Mouse (Mus musculus): ENCODE measurements at regions not wholly inside any gene's neighbourhood (a gene's known extent, or its start where the extent isn't known, plus 50 kb on each side); places are given as distances from the start of the nearest gene placed in this dataset.

DNA sequence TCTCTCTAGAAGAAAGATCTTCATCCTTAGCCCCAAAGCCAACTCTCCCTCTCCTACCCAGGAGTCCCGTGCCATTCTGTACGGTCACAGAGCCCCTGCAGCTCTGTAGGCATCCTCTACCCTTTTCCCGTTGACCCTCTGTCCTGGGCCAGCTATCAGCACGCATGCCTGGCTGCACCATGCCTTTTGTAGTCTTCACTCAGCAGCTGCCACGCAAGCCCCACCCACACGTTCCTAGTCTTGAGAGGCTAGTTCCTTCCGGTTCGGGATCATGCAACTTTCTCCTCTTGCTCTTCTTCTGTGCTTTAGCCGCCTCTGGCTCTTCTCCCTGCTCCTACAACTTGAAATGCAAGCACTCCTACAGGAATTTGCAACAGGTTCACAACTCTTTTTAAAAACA, 152.1 kb upstream of the Pgrmc2 start:
- no peak for DNase-seq (ENCODE audit: low read depth, low spot score)

DNA sequence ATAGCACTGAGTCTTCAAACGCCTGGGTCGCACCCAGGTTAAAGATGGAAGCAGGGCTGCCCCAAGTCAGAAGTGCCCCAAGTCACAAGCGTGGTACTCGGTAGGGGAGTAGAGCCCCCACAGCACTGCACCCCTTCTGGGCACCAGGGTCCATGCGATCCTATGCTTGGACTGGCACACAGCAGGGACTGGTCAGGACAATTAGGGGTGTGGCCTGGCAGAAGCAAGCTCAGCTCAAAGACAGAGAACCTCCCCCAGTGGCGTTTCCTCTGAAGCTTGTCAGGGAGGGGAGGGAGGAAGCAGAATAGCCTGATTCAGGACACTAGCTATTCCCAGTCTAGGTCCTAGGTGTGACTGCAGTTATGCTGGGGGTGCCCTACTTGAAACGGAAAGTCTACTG, 151.3 kb upstream of the Pgrmc2 start:
- no peak for DNase-seq (ENCODE audit: low read depth, low spot score)

DNA sequence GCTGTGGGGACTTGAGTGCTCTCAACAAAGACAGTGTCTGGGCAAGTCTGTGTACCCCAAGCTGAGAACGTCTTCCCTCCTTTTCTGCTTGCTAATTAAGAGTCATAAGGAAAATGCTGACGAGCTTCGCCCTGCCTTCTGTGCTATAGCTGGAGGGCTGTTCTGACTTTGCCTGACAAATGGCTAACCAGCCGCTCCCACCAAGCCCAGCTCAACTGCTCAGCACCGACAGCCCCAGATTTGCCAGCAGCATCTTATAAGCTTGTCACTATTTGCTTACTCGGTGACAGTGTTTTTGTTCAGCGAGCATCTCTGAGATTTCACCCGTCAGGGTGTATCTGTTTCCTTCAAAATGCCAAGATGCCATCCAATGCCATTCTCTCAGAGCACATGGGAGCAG, 150.6 kb upstream of the Pgrmc2 start:
- DNase-seq (ENCODE audit: low read depth, low spot score) = no peak

DNA sequence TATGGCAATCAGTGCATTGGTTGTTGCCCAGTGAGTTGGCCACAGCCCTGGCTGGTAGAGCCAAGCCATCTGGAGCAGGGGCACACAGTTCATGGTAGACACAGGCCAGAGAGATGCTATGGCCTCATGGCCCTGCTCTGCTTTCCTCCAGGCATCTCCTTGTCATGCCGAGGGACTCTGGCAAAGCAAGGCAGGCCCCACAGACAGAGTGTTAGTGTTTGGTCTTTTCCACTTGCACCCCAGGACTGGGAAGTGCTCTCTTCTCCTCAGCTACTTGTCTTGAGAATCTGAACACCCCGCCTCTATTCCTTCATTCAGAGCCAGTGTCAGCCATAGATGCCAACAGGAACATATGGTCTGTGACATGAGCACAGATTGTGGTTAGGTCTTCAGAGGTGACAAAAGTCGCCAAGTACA, 148.1 kb upstream of the Pgrmc2 start:
- DNase-seq (ENCODE audit: low read depth, low spot score) = no peak

DNA sequence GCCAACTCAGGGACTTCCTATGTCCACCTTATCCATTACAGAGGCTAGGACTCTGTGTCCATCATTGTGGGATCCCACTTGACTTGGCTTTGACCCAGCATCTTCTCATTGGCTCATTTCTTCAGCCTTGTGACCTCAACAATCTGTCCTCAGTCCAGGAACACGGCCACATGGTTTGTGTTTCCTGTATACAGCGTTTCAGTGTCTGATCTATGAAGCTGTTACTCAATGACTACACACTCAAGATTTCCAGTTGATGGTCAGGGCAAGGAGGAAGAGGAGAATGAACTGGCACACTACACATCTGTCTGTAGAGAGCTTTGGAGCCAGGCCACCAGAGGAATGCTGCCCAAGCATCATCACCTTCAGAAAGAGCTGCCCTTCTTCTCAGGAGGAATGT, 146.6 kb upstream of the Pgrmc2 start:
- no peak for DNase-seq (ENCODE audit: low read depth, low spot score)

DNA sequence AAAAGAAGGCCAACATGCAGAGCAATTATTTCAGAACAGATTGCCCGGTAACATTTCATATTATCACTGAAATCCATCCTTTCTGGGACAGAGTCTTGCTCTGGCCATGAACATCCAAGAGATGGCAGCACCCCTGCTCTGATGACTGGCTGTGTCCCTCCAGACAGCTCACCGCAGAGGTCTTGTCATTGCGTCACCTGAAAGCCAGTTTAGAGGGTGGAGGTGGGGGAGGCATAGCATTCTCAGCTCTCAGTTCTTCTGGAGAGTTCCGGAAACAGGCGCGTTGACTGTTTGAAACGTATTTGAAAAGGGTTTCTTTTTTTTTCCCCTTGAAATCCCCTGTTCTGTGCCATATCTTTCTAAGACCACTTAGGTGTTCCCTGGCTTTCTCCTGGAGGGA, 145.7 kb upstream of the Pgrmc2 start:
- peak; percentile 93 for DNase-seq (ENCODE audit: low read depth, low spot score)

DNA sequence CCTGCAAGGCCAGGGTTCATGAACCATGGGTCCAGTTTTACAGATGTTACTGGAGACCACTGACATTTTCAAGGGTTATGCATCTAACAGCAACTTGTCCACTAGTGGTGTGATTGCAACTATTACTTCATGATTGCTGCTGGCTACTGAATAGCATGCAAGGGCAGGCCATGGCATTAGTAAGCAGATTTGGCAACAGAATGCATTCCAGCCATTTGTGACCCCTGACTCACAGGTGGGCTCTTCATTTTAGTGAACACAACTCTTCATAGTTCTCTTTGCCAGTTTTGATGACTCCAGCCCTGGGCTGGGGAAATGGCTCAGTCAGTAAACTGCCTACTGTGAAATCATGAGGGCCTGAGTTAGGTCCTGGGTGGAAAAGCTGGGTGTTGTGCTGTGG, 137.9 kb upstream of the Pgrmc2 start:
- peak; percentile 94 for DNase-seq (ENCODE audit: low read depth, low spot score)

DNA sequence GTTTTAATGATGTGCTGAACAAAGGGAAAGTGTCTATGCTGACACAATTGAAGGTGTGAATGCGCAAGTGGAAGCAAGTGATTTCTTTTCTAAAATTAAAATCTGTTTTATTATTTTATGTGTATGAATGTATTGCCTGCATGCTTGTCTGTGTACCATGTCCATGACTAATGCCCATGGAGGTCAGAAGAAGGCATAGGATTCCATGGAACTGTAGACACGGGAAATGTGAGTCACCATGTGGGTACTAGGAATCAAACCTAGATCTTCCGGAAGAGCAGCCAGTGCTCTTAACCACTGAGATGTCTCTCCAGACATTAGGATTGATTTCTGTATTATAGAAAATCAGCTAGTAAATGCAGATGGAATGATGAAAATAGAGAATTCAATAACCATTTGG, 134.9 kb upstream of the Pgrmc2 start:
- DNase-seq (ENCODE audit: low read depth, low spot score) = peak; percentile 81

DNA sequence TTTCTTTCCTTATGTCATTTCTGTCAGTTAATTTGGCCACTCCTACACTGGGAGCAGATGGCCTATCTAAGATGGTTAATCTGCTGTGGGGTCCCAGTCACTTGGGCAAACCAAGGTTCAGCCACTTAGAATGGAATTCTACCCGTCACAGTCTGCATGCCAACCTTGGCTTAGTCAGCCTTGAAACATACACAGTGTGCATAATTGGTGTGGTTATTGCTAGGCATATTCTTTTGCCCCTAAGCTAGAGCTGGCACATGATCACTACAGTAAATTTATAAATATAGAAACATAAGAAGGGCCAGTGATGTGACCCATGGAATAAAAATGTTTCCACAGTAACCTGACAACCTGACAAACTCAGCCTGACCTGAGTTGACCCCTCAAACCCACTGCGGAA, 130.7 kb upstream of the Pgrmc2 start:
- peak; percentile 79 for DNase-seq (ENCODE audit: low read depth, low spot score)

DNA sequence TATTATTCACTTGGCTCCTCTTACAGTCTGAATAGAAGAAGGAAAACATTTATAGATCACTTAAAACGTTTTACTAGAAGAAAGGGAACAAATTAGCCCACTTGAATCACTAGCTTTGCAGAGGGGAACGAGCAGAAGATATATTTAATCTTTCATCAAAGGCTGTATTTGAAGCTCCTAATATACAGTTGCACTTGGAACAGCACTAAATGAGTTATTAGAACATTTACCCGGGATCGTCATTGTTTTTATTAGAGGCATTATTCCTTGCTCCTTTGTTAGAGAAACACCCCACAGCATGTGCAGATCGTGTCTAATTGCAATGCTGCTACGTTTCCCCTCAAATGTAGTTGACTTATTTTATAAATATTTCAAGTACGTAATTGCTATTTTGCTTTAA, 127.5 kb upstream of the Pgrmc2 start:
- DNase-seq (ENCODE audit: low read depth, low spot score) = no peak

DNA sequence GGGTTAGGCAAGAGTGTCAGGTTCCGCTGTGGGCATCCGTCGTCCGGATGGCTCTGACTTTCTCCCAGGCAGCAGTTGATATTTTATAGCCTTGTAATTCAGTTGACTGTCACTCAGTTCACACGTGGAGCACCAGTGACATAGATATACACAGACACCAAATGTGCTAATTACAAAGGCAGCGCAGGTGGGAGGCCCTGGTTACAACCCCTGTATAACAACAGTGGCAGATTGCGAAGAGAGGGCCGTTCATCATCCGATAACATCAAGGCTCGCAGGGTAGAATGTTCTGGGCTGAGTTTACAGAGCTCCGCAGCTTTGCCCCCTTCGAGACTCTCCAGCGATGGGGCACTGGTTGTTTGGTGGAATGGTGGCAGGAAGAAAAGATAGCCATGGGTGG, 120.0 kb upstream of the Pgrmc2 start:
- DNase-seq (ENCODE audit: low read depth, low spot score) = no peak

DNA sequence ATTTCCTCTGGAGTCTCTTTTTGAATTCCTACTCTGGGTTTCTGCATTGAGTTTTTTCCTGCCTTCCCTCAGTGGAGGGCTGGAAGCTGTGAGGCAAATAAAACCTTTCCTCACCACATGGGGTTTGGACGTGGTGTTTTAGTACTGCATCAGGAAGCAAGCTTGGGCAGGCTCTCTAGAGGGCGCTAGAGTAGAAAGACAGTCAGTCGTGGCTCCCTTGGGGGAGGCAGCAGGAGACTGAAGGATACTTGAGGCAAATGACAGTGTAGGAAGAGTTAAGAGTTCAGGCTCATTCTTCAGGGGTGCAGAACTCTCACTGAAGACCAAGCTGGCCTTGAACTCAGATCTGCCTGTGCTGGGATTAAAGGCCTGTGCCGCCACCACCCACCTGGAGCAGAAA, 118.9 kb upstream of the Pgrmc2 start:
- DNase-seq (ENCODE audit: low read depth, low spot score) = peak; percentile 62

DNA sequence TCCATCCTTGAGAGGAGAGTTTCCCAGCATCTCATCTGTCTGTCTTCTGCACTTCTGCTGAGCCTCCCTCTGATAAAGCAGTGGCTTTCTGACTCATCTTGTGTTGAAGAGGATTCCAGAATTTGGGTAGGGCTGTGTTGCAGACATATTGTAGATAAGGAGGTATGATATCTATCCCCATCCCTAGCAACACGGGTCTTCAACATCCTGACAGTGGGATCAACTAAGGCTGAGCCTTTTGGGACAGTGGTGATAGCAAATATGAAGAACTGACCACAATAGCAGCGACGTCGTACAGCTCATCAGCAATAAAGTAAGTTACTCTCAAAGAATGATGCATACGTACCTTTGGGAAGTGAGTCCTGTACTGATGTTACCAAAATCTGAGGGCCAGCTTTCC, 117.2 kb upstream of the Pgrmc2 start:
- peak; percentile 69 for DNase-seq (ENCODE audit: low read depth, low spot score)

DNA sequence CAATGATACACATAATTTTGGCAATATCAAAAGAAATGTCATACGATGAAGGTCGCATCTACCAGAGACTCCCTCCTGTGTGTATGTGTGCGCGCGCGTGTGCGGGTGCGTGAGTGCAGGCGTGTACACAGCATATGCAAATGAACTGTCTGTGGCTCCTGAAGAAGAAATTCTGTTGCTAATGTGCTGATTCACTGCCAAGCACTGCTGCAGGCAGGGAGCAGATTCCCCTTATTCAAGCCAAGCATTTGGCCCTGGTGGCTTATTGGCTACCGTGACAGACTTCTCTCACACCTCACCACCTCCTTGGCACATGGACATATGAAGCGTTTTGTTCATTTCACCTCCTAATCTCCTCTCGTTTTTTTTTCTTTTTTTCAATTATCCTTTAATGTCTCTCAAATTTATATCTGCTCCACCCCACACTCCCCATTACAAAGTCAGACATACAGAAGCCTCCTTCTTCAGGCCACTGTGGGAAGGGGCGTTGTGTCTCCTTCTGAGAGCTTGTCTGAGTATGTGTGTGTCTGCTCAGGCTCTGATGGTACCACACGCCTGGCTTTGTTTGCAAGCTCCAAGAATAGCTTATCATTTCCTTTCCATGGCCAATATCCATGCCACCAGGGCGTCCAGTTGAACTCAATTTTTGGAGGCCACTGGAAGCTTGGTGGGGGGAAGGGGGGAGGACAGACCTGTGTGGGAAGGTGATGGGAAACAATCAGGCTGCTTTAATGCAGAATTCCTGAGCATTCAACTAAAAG, 115.5 kb upstream of the Pgrmc2 start:
- peak; percentile 46 for DNase-seq (ENCODE audit: low read depth, low spot score)

DNA sequence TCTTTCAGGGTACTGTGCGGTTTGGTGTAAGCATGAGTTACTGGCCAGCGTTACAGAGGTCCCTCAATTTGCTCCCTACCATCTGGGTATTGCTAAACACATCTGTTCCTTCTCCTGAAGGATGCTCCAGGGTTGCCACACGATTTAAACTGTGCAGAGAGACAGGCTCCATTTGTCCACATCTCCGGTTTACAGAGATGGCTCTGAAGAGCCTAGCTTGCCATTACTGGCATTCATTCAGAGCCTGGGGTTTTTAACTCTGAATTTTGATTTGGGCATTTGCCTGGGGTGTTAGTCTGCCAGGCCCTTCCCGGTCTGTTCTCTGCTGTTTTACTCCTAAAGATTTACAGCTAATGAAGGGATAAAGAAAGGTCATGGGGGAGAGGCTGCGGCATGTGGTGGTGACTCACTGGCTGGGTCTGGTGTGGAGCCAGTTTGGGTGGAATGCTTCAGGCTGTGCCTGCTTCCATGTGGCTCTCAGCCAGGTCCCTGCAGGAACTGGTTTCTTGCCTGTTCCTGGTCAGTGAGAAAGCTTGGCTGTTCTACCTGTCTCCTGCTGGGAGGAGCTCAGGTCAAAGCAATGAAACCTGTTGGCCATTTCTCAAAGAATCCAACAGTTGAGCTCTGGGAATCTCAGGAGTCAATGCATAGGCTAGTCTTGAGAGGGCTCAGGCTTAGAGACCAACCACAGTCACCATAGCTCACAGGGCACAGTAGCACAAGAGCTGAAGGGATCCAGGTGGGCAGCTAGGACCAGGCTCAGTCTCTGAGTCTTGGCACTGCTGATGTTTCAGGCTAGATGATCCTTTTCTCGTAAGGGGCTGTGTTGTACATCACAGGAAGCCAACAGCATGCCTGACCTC, 112.5 kb upstream of the Pgrmc2 start:
- DNase-seq (ENCODE audit: low read depth, low spot score) = peak; percentile 99

DNA sequence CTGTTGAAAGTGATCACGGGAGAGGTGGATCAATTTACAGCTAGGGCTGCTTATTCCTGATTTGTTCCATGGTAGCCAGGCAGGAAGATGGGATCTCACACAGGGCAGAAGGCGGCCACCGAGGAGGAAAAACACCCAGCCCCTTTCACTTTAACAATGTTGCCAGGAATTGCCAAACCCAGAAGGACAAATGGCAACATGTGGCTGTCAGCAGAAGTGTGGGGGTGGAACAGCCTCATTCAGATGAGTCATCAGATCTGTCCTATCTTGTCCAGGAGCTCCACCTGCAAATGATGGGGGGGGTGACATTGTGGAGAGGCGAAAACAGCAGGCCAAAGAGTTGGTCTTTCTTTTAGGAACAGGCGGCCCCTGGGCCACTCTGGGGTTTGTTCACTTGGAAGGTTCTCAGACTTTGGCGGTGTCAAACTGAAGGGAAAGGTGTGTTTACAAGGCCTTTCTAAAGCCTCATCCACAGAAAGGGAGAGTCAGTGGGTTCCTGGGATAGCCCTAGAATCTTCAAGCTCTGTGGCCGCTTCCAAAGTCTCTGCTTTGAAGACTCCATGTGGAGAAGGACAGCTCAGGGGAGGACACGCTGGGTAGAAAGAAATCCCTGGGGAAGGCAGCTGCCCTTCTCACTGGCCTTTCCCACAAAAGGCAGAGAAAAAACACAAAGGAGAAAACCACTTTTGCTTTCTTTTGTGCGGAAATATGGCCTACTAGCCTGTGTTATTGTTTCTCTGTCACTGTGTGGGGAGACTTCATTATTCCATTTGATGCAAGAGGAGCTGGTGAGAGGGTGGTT, 111.7 kb upstream of the Pgrmc2 start:
- peak; percentile 95 for DNase-seq (ENCODE audit: low read depth, low spot score)

DNA sequence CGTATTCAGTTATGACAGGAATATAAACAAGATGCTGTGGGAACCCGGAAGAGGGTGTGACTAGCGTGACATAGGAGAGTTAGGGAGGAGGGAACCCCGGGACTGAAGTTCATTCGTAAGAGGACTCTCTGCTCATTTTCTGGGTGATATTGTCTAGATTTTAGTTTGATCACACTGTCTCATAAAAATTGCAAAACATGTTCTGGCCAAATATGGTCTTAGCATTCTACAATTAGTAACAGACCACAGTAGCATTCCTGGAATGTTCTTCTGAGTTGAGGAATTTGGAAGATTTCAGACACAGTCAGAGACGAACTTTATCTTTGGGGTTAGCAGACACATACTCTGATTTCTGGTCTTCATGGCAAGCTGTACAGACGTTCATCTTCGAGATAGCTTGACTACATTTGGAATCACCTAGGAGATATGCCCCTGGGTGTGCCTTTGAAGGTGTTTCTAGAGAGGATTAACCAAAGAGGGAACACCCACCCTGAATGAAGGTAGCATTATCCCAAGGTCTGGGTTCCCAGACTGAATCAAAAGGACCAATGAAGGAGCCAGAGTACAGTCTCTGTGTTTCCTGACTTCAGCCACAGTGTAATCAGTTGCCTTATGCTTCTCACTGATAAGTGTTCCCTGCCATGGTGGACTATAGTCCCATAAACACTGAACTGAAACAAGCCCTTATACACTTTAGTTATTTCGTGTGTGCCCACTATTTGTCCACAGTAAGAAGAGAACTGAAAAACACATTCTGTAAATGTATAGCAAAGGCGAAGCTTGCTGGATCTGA, 102.7 kb upstream of the Pgrmc2 start:
- peak; percentile 84 for DNase-seq (ENCODE audit: low read depth, low spot score)

DNA sequence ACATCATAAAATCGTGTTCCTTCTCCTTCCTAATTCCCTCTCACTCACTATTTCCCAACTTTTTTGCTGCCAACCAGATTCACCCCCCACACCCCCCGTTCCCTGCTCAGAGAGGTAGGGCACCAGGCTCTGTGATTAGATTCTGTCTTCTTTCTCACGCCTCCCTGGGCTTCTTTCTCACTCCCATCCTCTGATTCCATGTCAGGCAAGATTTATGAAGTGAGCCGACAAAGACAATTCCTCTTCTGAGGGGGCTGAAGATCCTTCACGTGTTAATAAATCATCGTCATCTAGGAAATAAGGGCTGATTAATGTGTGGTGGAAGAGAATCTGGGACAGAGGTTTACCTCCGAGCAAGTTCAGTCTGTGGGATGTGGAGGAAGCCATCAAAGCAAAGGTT, 101.5 kb upstream of the Pgrmc2 start:
- DNase-seq (ENCODE audit: low read depth, low spot score) = no peak

DNA sequence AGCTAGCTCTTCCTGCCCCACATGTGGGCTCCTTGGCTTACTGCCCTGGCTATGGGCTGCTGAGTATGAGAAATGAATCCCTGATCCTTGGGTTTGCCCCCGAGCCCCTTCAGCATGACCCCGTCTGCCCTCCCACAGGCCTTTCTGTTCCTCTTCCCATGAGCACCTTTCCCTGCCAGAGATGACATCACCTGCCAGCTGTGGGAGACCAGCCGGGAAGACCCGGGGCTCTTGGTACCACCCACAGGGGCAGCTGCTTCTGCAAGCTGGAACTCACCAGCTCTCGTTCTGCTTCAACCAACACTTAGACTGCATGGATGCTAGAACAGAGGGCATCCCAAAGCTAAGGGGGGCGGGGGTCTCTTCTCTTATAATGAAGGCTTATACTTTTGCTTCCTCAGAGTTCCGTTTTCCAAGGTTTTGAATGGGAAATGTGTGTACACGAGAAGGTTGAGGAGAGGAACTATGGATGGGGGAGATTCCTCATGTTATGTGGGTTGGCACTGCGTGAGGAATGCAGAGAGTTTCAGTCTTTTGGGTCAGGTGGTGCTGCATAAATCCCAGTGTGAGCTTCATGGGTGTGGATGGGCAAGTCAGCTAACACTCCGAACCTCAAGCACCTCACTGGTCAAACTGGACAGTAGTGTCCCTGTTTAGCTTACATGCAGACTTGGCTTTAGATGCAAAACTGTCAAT, 100.2 kb upstream of the Pgrmc2 start:
- DNase-seq (ENCODE audit: low read depth, low spot score) = peak; percentile 66

DNA sequence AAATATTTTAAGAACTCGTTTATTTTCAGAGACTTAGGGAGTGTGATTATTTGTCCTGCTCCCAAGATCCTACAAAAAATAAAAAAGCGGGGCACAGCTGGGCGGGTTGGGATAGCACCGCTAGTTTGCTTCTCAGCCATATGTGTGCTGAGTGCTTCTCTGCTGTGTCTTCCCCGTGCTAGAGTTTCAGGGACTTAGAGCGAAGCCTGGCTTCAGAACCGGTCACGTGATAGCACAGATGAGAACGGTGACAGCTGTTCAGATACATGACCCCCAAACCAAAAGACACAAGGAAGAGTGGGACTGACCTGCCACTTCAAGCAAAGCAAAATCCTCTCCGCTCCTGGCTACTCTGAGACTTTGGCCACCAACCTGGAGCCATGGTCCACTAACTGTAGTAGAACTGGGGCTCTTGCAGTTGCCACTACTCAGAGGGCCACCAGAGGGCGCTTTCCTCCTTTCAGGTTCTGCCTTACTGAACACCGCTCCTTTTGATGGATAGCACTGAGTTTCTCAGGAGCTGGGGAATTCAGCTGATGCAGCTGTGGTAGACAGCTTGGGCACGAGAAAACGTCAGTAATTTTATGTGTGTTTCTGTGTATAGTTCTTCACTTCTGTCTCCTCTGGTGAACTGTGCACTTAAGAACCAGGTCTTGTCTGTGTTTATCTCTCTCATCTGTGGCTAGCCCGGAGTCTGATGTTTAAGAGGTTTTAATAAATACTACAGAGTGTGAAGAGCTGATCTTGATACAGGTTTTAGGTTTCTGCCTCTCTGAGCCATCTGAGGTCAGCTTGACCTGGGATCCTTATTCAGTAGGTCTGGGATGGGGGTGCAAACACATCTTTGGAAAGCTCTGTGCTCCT, 99.4 kb upstream of the Pgrmc2 start:
- DNase-seq (ENCODE audit: low read depth, low spot score) = peak; percentile 98

Measured in 3T3-L1 (cell line).